Mouse (Mus musculus) limb, embryonic 14.5 days (tissue): ENCODE measurements around the gene Gm609. TPM values are rescaled to one million over a fixed set of nuclear protein-coding genes. Genes with fewer than 3 reads are reported as not detected.

Experiments
- ATAC-seq: fragments of 200-750 bp; cut with Nextera tagmentation; 2 replicates; pipeline ENCODE4 v1.8.0; 2017; ENCODE audit warnings: low read depth, moderate number of reproducible peaks, moderate TSS enrichment; ENCODE audit not compliant: low FRiP score
- DNase-seq: peaks from one replicate; pipeline ENCODE4 v3.0.0-alpha.2; 2015; ENCODE audit warnings: low spot score
- H3K27ac ChIP-seq: fragments of 300-500 bp; sonication (generic); replicated peaks from 2 replicates; pipeline ENCODE4 v1.5.1; 2014; ENCODE audit warnings: low read depth, mild to moderate bottlenecking, low read length, moderate library complexity, mixed read lengths
- H3K27me3 ChIP-seq: fragments of 300-500 bp; sonication (generic); 2 replicates; pipeline ENCODE4 v1.6.1; 2014; ENCODE audit warnings: low read length, mixed read lengths; ENCODE audit not compliant: control insufficient read depth, insufficient read depth
- H3K36me3 ChIP-seq: fragments of 300-500 bp; sonication (generic); 2 replicates; pipeline ENCODE4 v1.6.1; 2014; ENCODE audit warnings: mild to moderate bottlenecking, low read length, moderate library complexity, mixed read lengths; ENCODE audit not compliant: control insufficient read depth, insufficient read depth
- H3K4me1 ChIP-seq: fragments of 300-500 bp; sonication (generic); 2 replicates; pipeline ENCODE4 v1.6.1; 2014; ENCODE audit warnings: antibody characterized with exemption, low read length, mixed read lengths; ENCODE audit not compliant: control insufficient read depth, insufficient read depth
- H3K4me2 ChIP-seq: fragments of 300-500 bp; sonication (generic); replicated peaks from 2 replicates; pipeline ENCODE4 v1.6.1; 2014; ENCODE audit warnings: low read depth, mild to moderate bottlenecking, low read length, moderate library complexity; ENCODE audit not compliant: severe bottlenecking
- H3K4me3 ChIP-seq: fragments of 300-500 bp; sonication (generic); replicated peaks from 2 replicates; pipeline ENCODE4 v1.5.1; 2014; ENCODE audit warnings: low read length
- H3K9ac ChIP-seq: fragments of 300-500 bp; sonication (generic); 2 replicates; pipeline ENCODE4 v1.6.1; 2014; ENCODE audit warnings: mild to moderate bottlenecking, low read depth, low read length, moderate library complexity; ENCODE audit not compliant: severe bottlenecking
- H3K9me3 ChIP-seq: fragments of 300-500 bp; sonication (generic); 2 replicates; pipeline ENCODE4 v1.6.1; 2016; ENCODE audit warnings: low read length; ENCODE audit not compliant: control insufficient read depth
- POLR2A ChIP-seq: fragments of 200-500 bp; IDR thresholded peaks from 2 replicates; pipeline ENCODE4 v1.8.0; 2012; ENCODE audit warnings: inconsistent platforms, mild to moderate bottlenecking, moderate library complexity, borderline replicate concordance; ENCODE audit not compliant: insufficient read depth, insufficient read length; ENCODE audit errors: extremely low read depth
- WGBS: fragments of 180-500 bp; shearing (Covaris S2); extraction: QIAGEN DNeasy Blood & Tissue Kit; methylation state at CpG from one replicate; pipeline ENCODE4 v1.1.7; 2014; 5-methylcytosine and 5-hydroxymethylcytosine counted together
- polyA plus RNA-seq, 2 experiments: library from polyadenylated mRNA; depleted of rRNA in 1 of 2; stranded (reverse) in 1 of 2; unstranded in 1 of 2; fragments of >200 nt; fragmentation: Nextera tagmentation in 1 of 2; extraction: Ambion mirVana in 1 of 2; gene quantifications; 2 replicates each; pipeline versions ENCODE4 v1.2.1 to v1.2.3; 2012 to 2014

Gm609 gene
- polyA plus RNA-seq, 2 experiments = not detected

- no peaks in the 10 kb centered on the region for H3K4me1 ChIP-seq
- H3K27ac ChIP-seq = no peak overlapping the region
- ATAC-seq (no peak), DNase-seq (no peak)
- no peak overlapping the region for H3K9ac ChIP-seq
- no peak overlapping the region for H3K4me3 ChIP-seq
- H3K4me2 ChIP-seq = no peak overlapping the region
- TF ChIP-seq POLR2A = no peak
- H3K9me3 ChIP-seq = no peaks in the 10 kb centered on the region
- no peaks in the 10 kb centered on the region for H3K27me3 ChIP-seq
- H3K36me3 ChIP-seq = no peaks in the 10 kb centered on the region
- 81% methylated on average over 7 of the region's 7 CpGs for WGBS
Observed at GRCm38 (mm10) chr16:45366111-45366510, 126.7 kb downstream of the Gm609 start.

GRCm38 (mm10) chr16:45365353-45365752, 127.4 kb downstream of the Gm609 start:
- no peak overlapping the region for H3K27ac ChIP-seq
- no peaks in the 10 kb centered on the region for H3K36me3 ChIP-seq
- no peaks in the 10 kb centered on the region for H3K9me3 ChIP-seq
- no peak overlapping the region for H3K4me2 ChIP-seq
- no peak overlapping the region for H3K9ac ChIP-seq
- TF ChIP-seq POLR2A = no peak
- WGBS = 78% methylated on average over 9 of the region's 9 CpGs
- no peaks in the 10 kb centered on the region for H3K4me1 ChIP-seq
- no peak for DNase-seq
- H3K27me3 ChIP-seq = no peaks in the 10 kb centered on the region
- H3K4me3 ChIP-seq = no peak overlapping the region
- no peak for ATAC-seq

- no peak for ATAC-seq
- no peaks in the 10 kb centered on the region for H3K36me3 ChIP-seq
- H3K27me3 ChIP-seq = no peaks in the 10 kb centered on the region
- H3K27ac ChIP-seq = no peak overlapping the region
- no peak for TF ChIP-seq POLR2A
- WGBS = 89% methylated on average over 1 of the region's 1 CpGs
- H3K4me1 ChIP-seq = no peaks in the 10 kb centered on the region
- H3K9ac ChIP-seq = no peak overlapping the region
- H3K4me3 ChIP-seq = no peak overlapping the region
- H3K9me3 ChIP-seq = no peaks in the 10 kb centered on the region
- DNase-seq = no peak
- H3K4me2 ChIP-seq = no peak overlapping the region
Observed at GRCm38 (mm10) chr16:45364627-45365026, 128.1 kb downstream of the Gm609 start.

- Histone ChIP-seq H3K9ac (no peak overlapping the region), H3K4me1 (no peaks in the 10 kb centered on the region), H3K4me2 (no peak overlapping the region), H3K9me3 (no peaks in the 10 kb centered on the region), H3K36me3 (no peaks in the 10 kb centered on the region), H3K27me3 (no peaks in the 10 kb centered on the region), H3K4me3 (no peak overlapping the region), H3K27ac (no peak overlapping the region)
- WGBS = 88% methylated on average over 4 of the region's 4 CpGs
- DNase-seq = no peak
- ATAC-seq = no peak
- no peak for TF ChIP-seq POLR2A
Observed at GRCm38 (mm10) chr16:45363480-45364045, 129.2 kb downstream of the Gm609 start.

Other genes with a start within 250 kb of the Gm609 start
- 27.4 and 30.2 TPM in 2 replicates for gene Cd200, start 83.9 kb downstream of the Gm609 start, polyA plus RNA-seq (2012; rRNA removed)
- 27.7 and 33.8 TPM in 2 replicates for gene Cd200, start 83.9 kb downstream of the Gm609 start, polyA plus RNA-seq (2014; fragmentation: Nextera tagmentation; extraction: Ambion mirVana)
- gene Gm17783, start 39.1 kb upstream of the Gm609 start, polyA plus RNA-seq (2012; rRNA removed) = not detected in 2 replicates
- not detected in 2 replicates for gene Gm17783, start 39.1 kb upstream of the Gm609 start, polyA plus RNA-seq (2014; fragmentation: Nextera tagmentation; extraction: Ambion mirVana)
- not detected in 2 replicates for gene Slc9c1, start 42.3 kb upstream of the Gm609 start, polyA plus RNA-seq (2012; rRNA removed)
- not detected in 2 replicates for gene Slc9c1, start 42.3 kb upstream of the Gm609 start, polyA plus RNA-seq (2014; fragmentation: Nextera tagmentation; extraction: Ambion mirVana)
- 0.50 and 0.68 TPM in 2 replicates for gene Gcsam, start 117.4 kb upstream of the Gm609 start, polyA plus RNA-seq (2012; rRNA removed)
- gene Gcsam, start 117.4 kb upstream of the Gm609 start, polyA plus RNA-seq (2014; fragmentation: Nextera tagmentation; extraction: Ambion mirVana) = 1.6 and 1.9 TPM in 2 replicates
- gene BC016579, start 161.1 kb upstream of the Gm609 start, polyA plus RNA-seq (2012; rRNA removed) = 0.09 and 0.14 TPM in 2 replicates
- gene BC016579, start 161.1 kb upstream of the Gm609 start, polyA plus RNA-seq (2014; fragmentation: Nextera tagmentation; extraction: Ambion mirVana) = 0.08 TPM in 1 of 2 replicates, not detected in the other
- gene Tmprss7, start 200.7 kb upstream of the Gm609 start, polyA plus RNA-seq (2012; rRNA removed) = 0.35 and 0.49 TPM in 2 replicates
- 0.11 TPM in 1 of 2 replicates, not detected in the other for gene Tmprss7, start 200.7 kb upstream of the Gm609 start, polyA plus RNA-seq (2014; fragmentation: Nextera tagmentation; extraction: Ambion mirVana)
- gene Tagln3, start 231.6 kb upstream of the Gm609 start, polyA plus RNA-seq (2012; rRNA removed) = 12.9 and 14.6 TPM in 2 replicates
- gene Tagln3, start 231.6 kb upstream of the Gm609 start, polyA plus RNA-seq (2014; fragmentation: Nextera tagmentation; extraction: Ambion mirVana) = 8.1 and 10.8 TPM in 2 replicates
- 23.1 and 28.3 TPM in 2 replicates for gene Abhd10, start 250.0 kb upstream of the Gm609 start, polyA plus RNA-seq (2012; rRNA removed)
- gene Abhd10, start 250.0 kb upstream of the Gm609 start, polyA plus RNA-seq (2014; fragmentation: Nextera tagmentation; extraction: Ambion mirVana) = 29.6 and 32.9 TPM in 2 replicates